Mouse (Mus musculus) left cerebral cortex, postnatal 14 days (tissue): Measurements from ENCODE around the gene Btbd8. TPM values are rescaled to one million over a fixed set of nuclear protein-coding genes. Genes with fewer than 3 reads are reported as not detected.

Experiments used
- total RNA-seq, 2 experiments: library from RNA; stranded (reverse); gene quantifications; 2 replicates each; pipeline ENCODE4 v1.2.3; 2021

Btbd8 gene
- total RNA-seq, 2 experiments from 2014 or later = 142 to 145 TPM

Other genes starting within 250 kb of the Btbd8 start
- gene Tgfbr3, start 148.4 kb upstream of the Btbd8 start, total RNA-seq = 1 to 10 TPM; 9.3 TPM
- gene Brdt, start 106.8 kb upstream of the Btbd8 start, total RNA-seq = 10 to 100 TPM; 13.1 to 15.0 TPM
- 10 to 100 TPM; 71.7 to 76.4 TPM for gene Ephx4, start 35.3 kb upstream of the Btbd8 start, total RNA-seq
- under 1 TPM; 0.13 to 0.42 TPM for gene Lpcat2b, start 6.4 kb upstream of the Btbd8 start, total RNA-seq
- gene Gm42669, start 69.6 kb downstream of the Btbd8 start, total RNA-seq = under 1 TPM; 0.66 to 0.76 TPM
- 1 to 10 TPM in 1 of 2 experiments, under 1 TPM in 1; 0.55 to 1.1 TPM for gene 1700028K03Rik, start 96.7 kb downstream of the Btbd8 start, total RNA-seq
- 10 to 100 TPM; 21.8 to 24.0 TPM for gene Rpap2, start 159.4 kb downstream of the Btbd8 start, total RNA-seq
- gene Glmn, start 159.9 kb downstream of the Btbd8 start, total RNA-seq = 10 to 100 TPM; 18.1 to 18.7 TPM